Mouse (Mus musculus): ENCODE measurements around the gene Mup12.
"Not testable (repeated sequence)": the region's sequence is repeated elsewhere in the genome, so short reads cannot be mapped to it uniquely, and the experiment has no call there.

The Mup12 gene

DNA sequence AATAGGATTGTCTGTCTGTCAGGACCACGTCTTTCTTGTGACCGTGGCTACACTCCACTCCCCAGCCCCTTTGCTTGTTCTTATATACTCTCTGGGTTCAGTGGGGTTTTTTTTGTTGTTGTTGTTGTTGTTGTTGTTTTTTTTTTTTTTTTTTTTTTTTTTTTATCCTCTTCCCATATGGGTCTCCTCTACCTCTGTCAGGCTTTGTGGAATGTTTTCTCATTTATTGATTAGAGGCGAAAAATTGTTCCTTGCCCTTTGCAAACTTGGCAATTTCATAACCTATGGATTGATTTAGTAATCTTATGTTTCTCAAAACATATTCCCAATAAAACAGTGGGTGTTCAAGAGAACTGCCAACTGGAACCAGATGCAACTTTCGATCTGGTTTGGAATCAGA lies at the start of gene Mup12:
Gene Mup12 (minus strand): TSS at position 101 of the 400 bp plus-strand sequence.
- DNase-seq (ENCODE audit: low spot score), result not testable (repeated sequence)

Measured in ovary, postnatal 36 days (tissue).